Mouse (Mus musculus) lung, postnatal 0 days (tissue): ENCODE data around the gene Pabpn1. TPM values are rescaled to one million over a fixed set of nuclear protein-coding genes. Genes with fewer than 3 reads are reported as not detected.
A peak's percentile ranks its signal among the peaks of the same experiment; 100 is the strongest.

Source experiments
- ATAC-seq: fragments of 200-750 bp; cut with Nextera tagmentation; 2 replicates; pipeline ENCODE4 v1.8.0; 2017; ENCODE audit warnings: moderate library complexity
- DNase-seq: peaks from one replicate; pipeline ENCODE4 v3.0.0-alpha.2; 2016; ENCODE audit warnings: low spot score
- H3K27ac ChIP-seq: fragments of 300-500 bp; sonication (generic); 2 replicates; pipeline ENCODE4 v1.5.1; 2014; ENCODE audit warnings: antibody characterized with exemption, mild to moderate bottlenecking, low read length, mixed read lengths
- H3K27me3 ChIP-seq: fragments of 300-500 bp; sonication (generic); replicated peaks from 2 replicates; pipeline ENCODE4 v1.6.1; 2014; ENCODE audit warnings: low read length, mixed read lengths; ENCODE audit not compliant: insufficient read depth
- H3K36me3 ChIP-seq: fragments of 300-500 bp; sonication (generic); 2 replicates; pipeline ENCODE4 v1.6.1; 2014; ENCODE audit warnings: low read length, mixed read lengths; ENCODE audit not compliant: insufficient read depth
- H3K4me1 ChIP-seq: fragments of 300-500 bp; sonication (generic); 2 replicates; pipeline ENCODE4 v1.6.1; 2014; ENCODE audit warnings: antibody characterized with exemption, low read depth, low read length, mixed read lengths; ENCODE audit not compliant: insufficient read depth
- H3K4me2 ChIP-seq: fragments of 300-500 bp; sonication (generic); replicated peaks from 2 replicates; pipeline ENCODE4 v1.6.1; 2014; ENCODE audit warnings: low read depth, mild to moderate bottlenecking, low read length, moderate library complexity, mixed read lengths
- H3K4me3 ChIP-seq: fragments of 300-500 bp; sonication (generic); 2 replicates; pipeline ENCODE4 v1.5.1; 2014; ENCODE audit warnings: low read depth, low read length
- H3K9ac ChIP-seq: fragments of 300-500 bp; sonication (generic); replicated peaks from 2 replicates; pipeline ENCODE4 v1.6.1; 2014; ENCODE audit warnings: low read depth, mild to moderate bottlenecking
- H3K9me3 ChIP-seq: fragments of 300-500 bp; sonication (generic); 2 replicates; pipeline ENCODE4 v1.6.1; 2016; ENCODE audit warnings: low read length, mixed read lengths
- CTCF ChIP-seq: IDR thresholded peaks from 2 replicates; pipeline ENCODE4 v1.5.1; 2016; ENCODE audit warnings: antibody characterized with exemption, mild to moderate bottlenecking
- EP300 ChIP-seq: IDR thresholded peaks from 2 replicates; pipeline ENCODE4 v1.6.1; 2016; ENCODE audit warnings: antibody characterized with exemption, mild to moderate bottlenecking, control low read depth
- WGBS: fragments of 180-500 bp; shearing (Covaris S2); extraction: QIAGEN DNeasy Blood & Tissue Kit; methylation state at CpG from one replicate; pipeline ENCODE4 v1.1.7; 2014; 5-methylcytosine and 5-hydroxymethylcytosine counted together
- polyA plus RNA-seq: library from polyadenylated mRNA; unstranded; fragments of >200 nt; fragmentation: Nextera tagmentation; extraction: Ambion mirVana; gene quantifications from 2 replicates; pipeline ENCODE4 v1.2.1, GENCODE M21; 2015

Pabpn1 gene
- polyA plus RNA-seq, 1 experiment from 2014 or later, result 66.1 TPM

DNA sequence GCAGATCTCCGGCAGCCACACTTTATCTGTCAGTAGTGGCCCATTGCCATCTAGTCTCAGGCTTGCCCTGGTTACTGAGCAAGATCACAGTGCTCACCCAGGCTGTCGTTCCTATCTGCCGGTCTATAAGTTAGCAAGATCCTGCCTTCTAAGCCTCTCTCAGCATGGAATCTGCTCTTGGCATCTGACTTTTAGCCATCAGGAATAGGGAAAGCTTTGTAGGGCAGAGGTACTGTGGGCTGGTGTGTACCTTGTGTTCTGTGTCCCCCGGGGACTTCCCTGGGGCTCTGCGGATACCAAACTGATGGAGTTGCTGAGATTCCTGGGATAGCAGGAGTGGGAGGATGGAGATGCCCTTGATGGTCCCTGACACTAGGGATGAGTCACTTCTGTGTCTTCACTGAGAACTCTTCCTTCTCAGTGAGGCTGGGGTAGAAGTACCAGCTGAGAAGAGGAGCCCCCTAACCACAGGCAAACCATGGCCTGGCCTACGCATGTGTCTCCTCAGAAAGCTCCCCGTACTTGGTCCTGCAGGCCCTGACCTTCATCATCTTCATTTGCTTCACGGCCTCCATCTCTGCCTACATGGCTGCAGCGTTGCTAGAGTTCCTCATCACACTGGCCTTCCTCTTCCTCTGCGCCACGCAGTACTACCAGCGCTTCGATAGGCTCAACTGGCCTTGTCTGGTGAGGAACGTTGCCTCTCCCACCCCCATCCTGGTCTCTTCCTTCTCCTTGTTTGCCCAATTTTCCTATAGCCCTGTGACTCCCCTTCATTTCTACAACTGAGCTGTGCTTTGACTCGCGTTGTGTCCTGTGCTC lies 45.3 kb downstream of the Pabpn1 start:
- 85% methylated on average over 16 of the region's 16 CpGs for WGBS
- ATAC-seq (no peak), DNase-seq (no peak)
- H3K27me3 ChIP-seq, result no peaks in the 10 kb centered on the region
- no peaks in the 10 kb centered on the region for H3K36me3 ChIP-seq
- no peak overlapping the region for H3K9ac ChIP-seq
- H3K9me3 ChIP-seq, result no peaks in the 10 kb centered on the region
- H3K4me3 ChIP-seq, result no peak overlapping the region
- TF ChIP-seq CTCF (no peak), EP300 (no peak)
- no peak overlapping the region for H3K27ac ChIP-seq
- no peak overlapping the region for H3K4me2 ChIP-seq
- H3K4me1 ChIP-seq, result no peaks in the 10 kb centered on the region

DNA sequence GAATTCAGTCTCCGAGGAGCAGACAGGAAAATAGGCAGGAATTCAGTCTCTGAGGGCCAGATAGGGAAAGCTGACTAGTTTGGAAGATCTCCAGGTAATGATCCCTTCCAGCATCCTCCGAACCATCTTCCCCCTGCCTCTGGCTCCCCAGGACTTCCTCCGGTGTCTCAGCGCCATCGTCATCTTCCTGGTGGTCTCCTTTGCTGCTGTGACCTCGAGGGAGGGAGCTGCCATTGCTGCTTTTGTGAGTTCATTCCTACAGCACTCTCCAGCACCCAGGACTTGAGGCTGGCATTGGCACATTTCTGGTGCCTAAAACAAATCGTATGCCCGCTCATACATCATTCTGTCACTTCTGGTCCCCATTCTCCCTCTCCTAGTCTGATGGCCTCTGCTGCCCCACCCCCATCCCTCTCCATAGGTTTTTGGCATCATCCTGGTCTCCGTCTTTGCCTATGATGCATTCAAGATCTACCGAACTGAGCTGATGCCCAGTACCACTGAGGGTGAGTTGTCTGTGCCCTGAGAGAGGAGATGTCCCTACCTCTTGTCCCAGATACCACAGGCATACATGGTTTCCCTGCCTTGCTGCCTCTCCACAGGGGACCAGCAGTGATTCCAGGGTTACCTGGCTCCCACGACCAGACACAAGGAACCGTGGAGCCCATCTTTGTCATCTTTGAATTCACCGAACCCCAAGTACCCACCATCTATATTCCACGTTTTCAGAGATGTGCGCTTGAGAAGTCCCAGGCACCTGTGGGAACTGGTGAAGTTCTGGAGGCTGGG lies 46.3 kb downstream of the Pabpn1 start:
- TF ChIP-seq CTCF (no peak), EP300 (no peak)
- 69% methylated on average over 15 of the region's 15 CpGs for WGBS
- Histone ChIP-seq H3K9me3 (no peaks in the 10 kb centered on the region), H3K27me3 (no peaks in the 10 kb centered on the region), H3K27ac (no peak overlapping the region), H3K36me3 (no peaks in the 10 kb centered on the region), H3K4me1 (no peaks in the 10 kb centered on the region), H3K4me2 (no peak overlapping the region), H3K4me3 (no peak overlapping the region), H3K9ac (no peak overlapping the region)
- ATAC-seq (no peak), DNase-seq (no peak)

DNA sequence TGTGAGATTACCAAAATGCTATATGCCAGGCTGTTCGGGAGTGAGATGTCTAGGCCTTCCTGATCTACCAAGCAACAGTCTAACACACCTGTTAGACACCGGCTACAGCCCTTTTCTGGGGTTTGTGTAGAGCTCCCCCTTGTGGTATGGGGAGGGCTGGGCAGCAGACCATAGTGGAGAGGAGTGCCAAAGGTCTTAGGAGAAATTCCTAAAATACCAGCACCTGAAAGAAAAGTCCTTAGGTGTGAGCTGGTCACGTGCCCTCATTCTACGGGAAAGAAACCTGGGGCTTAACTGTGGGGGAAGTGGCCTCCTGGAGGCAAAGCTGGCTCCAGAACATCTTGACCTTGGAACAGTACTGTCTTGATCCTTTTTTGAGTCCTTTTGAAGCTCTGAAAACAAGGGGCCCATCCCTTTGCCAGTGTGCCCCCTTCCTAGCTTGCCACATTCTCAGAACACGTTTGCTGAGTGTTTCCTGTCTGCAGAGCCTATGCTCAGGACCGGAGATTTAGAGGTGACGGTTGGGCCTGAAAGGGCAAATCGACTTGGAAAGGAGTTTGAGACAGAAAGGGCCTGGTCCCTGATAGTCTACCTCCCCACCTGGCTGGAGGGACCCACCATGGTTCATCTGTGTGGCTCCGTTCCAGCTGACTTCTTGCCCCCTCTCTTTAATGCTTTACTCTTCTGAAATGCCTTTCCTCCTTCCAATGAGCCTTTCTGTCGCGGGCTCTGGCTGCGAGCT lies 47.3 kb downstream of the Pabpn1 start:
- Histone ChIP-seq H3K4me1 (no peaks in the 10 kb centered on the region), H3K4me2 (no peak overlapping the region), H3K27me3 (no peaks in the 10 kb centered on the region), H3K27ac (peak overlapping the region; percentile 20; the same call in 1 of the 2 replicates), H3K9me3 (no peaks in the 10 kb centered on the region), H3K9ac (no peak overlapping the region), H3K36me3 (no peaks in the 10 kb centered on the region), H3K4me3 (no peak overlapping the region)
- WGBS, result 37% methylated on average over 12 of the region's 12 CpGs
- peak; percentile 91 for TF ChIP-seq CTCF
- no peak for TF ChIP-seq EP300
- DNase-seq (peak; percentile 92), ATAC-seq (peak; percentile 92)

GRCm38 (mm10) chr14:54940176-54940530 lies 47.9 kb downstream of the Pabpn1 start:
- DNase-seq (no peak), ATAC-seq (no peak)
- Histone ChIP-seq H3K9ac (no peak overlapping the region), H3K27me3 (no peaks in the 10 kb centered on the region), H3K36me3 (no peaks in the 10 kb centered on the region), H3K27ac (no peak overlapping the region), H3K9me3 (no peaks in the 10 kb centered on the region), H3K4me3 (no peak overlapping the region), H3K4me1 (no peaks in the 10 kb centered on the region), H3K4me2 (no peak overlapping the region)
- TF ChIP-seq EP300, result no peak
- no peak for TF ChIP-seq CTCF
- WGBS, result 66% methylated on average over 3 of the region's 3 CpGs

DNA sequence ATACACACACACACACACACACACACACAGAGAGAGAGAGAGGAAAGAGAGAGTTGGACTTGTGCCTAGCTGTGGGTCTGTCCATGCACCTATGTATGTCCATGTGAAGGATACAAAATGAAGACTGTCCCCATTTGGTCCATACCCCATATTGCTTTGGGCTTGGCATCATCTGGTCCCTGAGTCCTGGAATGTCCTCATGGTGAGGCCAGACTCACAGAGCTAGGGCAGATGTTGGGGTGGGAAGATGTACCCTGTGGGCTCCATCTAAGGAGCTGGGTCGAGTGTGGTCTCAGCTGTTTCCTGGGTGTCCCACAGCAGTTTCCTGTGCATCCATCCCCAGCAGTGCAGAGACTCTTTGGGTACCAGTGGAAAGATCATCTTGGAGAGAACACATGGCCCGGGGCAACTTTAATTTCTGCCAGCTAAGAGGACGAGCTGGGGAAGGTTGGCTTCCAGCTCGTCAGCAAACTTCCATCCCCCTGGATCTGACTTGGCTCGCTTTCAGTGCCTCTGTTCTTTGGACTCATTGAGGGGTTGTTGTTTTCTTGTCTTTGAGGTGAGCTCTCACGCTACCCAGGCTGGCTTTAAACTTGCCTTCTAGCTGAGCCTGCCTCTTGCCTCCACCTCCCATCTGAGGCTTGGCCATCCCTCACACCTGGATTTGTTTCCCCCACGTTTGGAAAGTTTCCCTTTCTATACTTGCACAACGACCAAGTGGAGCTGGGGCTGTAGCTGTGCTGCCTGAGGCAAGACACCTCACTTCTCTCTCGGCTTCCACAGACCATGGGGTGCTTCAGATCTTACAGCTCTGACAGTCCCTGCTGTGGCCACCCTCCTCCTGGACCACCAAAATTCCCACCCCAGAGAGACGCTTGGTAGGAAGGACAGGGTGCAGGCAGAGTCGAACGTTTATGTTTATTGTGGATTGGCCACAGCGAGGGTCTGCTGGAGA lies 49.0 kb downstream of the Pabpn1 start:
- ATAC-seq, result no peak
- H3K27ac ChIP-seq, result no peak overlapping the region
- H3K36me3 ChIP-seq, result no peaks in the 10 kb centered on the region
- DNase-seq, result no peak
- H3K9ac ChIP-seq, result no peak overlapping the region
- 56% methylated on average over 13 of the region's 13 CpGs for WGBS
- H3K4me2 ChIP-seq, result no peak overlapping the region
- H3K4me1 ChIP-seq, result no peaks in the 10 kb centered on the region
- TF ChIP-seq EP300 (no peak), CTCF (no peak)
- H3K27me3 ChIP-seq, result no peaks in the 10 kb centered on the region
- H3K9me3 ChIP-seq, result no peaks in the 10 kb centered on the region
- H3K4me3 ChIP-seq, result no peak overlapping the region
